Mouse (Mus musculus) liver, postnatal 0 days (tissue): Measurements from ENCODE around the gene A1bg.

ENCODE experiments used
- CTCF ChIP-seq: sonication (generic); IDR thresholded peaks from 2 replicates; pipeline ENCODE4 v1.5.1; 2016; ENCODE audit warnings: antibody characterized with exemption, low read depth
- EP300 ChIP-seq: IDR thresholded peaks from 2 replicates; pipeline ENCODE4 v1.6.1; 2016; ENCODE audit warnings: antibody characterized with exemption, low read depth, mild to moderate bottlenecking

DNA sequence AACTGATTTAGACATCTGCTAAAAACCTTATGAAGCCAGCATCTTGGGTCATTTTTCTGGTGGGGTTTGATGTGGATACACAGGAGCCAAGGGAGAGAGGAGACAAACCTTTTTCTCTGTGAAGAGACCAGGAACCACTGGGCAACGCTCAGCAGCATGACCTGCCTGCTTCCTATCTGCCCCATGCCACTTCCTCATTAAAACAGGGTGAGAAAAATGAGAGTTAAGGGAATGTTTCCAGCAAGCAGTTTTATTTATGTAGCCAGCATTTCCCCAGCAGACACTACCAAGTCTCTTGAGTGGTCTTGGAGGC is 45.7 kb upstream of the A1bg start:
- TF ChIP-seq EP300, result no peak
- no peak for TF ChIP-seq CTCF
